Mouse (Mus musculus): ENCODE measurements around the gene Calhm4. TPM values are rescaled to one million over a fixed set of nuclear protein-coding genes. Genes with fewer than 3 reads are reported as not detected.
"Not testable (repeated sequence)": the region's sequence is repeated elsewhere in the genome, so short reads cannot be mapped to it uniquely, and the experiment has no call there.

The Calhm4 gene
- polyA plus RNA-seq, 1 experiment from 2014 or later: not detected

- ATAC-seq (replicated peaks; ENCODE audit: extremely low read depth, insufficient read depth, low FRiP score): no peak
- Histone ChIP-seq H3K9me3 (replicated peaks; ENCODE audit: control insufficient read depth, low read length) (no peaks in the 10 kb centered on the region), H3K4me3 (ENCODE audit: low read length) (peak overlapping the region; percentile 94), H3K4me2 (ENCODE audit: low read depth, low read length) (peak overlapping the region; percentile 77), H3K4me1 (ENCODE audit: control insufficient read depth, insufficient read depth, low read length) (peaks cover 16% of the 10 kb centered on the region), H3K9ac (ENCODE audit: low read length) (peak overlapping the region; percentile 92), H3K36me3 (ENCODE audit: control insufficient read depth, insufficient read depth) (no peaks in the 10 kb centered on the region; the same call in 1 of the 2 replicates), H3K27ac (ENCODE audit: low read length) (peak overlapping the region; percentile 97), H3K27me3 (ENCODE audit: control insufficient read depth, insufficient read depth, low read length) (no peaks in the 10 kb centered on the region)
- under 1% methylated on average over 21 of the region's 21 CpGs for WGBS
These were observed 25.3 kb downstream of the Calhm4 start for GRCm38 (mm10) chr10:34018746-34019301.

- H3K36me3 ChIP-seq (ENCODE audit: control insufficient read depth, insufficient read depth): peaks cover 4% of the 10 kb centered on the region
- no peak overlapping the region for H3K4me3 ChIP-seq (ENCODE audit: low read length)
- WGBS: 87% methylated on average over 2 of the region's 2 CpGs
- H3K27ac ChIP-seq (ENCODE audit: low read length): no peak overlapping the region
- no peak overlapping the region for H3K9ac ChIP-seq (ENCODE audit: low read length)
- no peaks in the 10 kb centered on the region for H3K9me3 ChIP-seq (replicated peaks; ENCODE audit: control insufficient read depth, low read length)
- no peaks in the 10 kb centered on the region for H3K27me3 ChIP-seq (ENCODE audit: control insufficient read depth, insufficient read depth, low read length)
- H3K4me1 ChIP-seq (ENCODE audit: control insufficient read depth, insufficient read depth, low read length): peaks cover 8% of the 10 kb centered on the region
- no peak overlapping the region for H3K4me2 ChIP-seq (ENCODE audit: low read depth, low read length)
- no peak for ATAC-seq (replicated peaks; ENCODE audit: extremely low read depth, insufficient read depth, low FRiP score)
These were observed 30.9 kb downstream of the Calhm4 start for GRCm38 (mm10) chr10:34013241-34013640.

- 95% methylated on average over 4 of the region's 4 CpGs for WGBS
- H3K27ac ChIP-seq (ENCODE audit: low read length): no peak overlapping the region
- no peaks in the 10 kb centered on the region for H3K9me3 ChIP-seq (replicated peaks; ENCODE audit: control insufficient read depth, low read length)
- peaks cover 4% of the 10 kb centered on the region for H3K36me3 ChIP-seq (ENCODE audit: control insufficient read depth, insufficient read depth)
- 0 out of 2 replicates have a peak, but pooled peaks cover 2% of the 10 kb centered on the region for H3K4me1 ChIP-seq (ENCODE audit: control insufficient read depth, insufficient read depth, low read length)
- H3K27me3 ChIP-seq (ENCODE audit: control insufficient read depth, insufficient read depth, low read length): no peaks in the 10 kb centered on the region
- H3K9ac ChIP-seq (ENCODE audit: low read length): no peak overlapping the region
- no peak for ATAC-seq (replicated peaks; ENCODE audit: extremely low read depth, insufficient read depth, low FRiP score)
- H3K4me3 ChIP-seq (ENCODE audit: low read length): no peak overlapping the region
- H3K4me2 ChIP-seq (ENCODE audit: low read depth, low read length): no peak overlapping the region
These were observed 31.5 kb downstream of the Calhm4 start for GRCm38 (mm10) chr10:34012581-34012980.

GRCm38 (mm10) chr10:33998397-33998796 lies 45.7 kb downstream of the Calhm4 start:
- no peaks in the 10 kb centered on the region for H3K4me1 ChIP-seq (ENCODE audit: control insufficient read depth, insufficient read depth, low read length)
- ATAC-seq (replicated peaks; ENCODE audit: extremely low read depth, insufficient read depth, low FRiP score): no peak
- H3K27ac ChIP-seq (ENCODE audit: low read length): no peak overlapping the region
- no peak overlapping the region for H3K4me3 ChIP-seq (ENCODE audit: low read length)
- H3K4me2 ChIP-seq (ENCODE audit: low read depth, low read length): no peak overlapping the region
- H3K9me3 ChIP-seq (replicated peaks; ENCODE audit: control insufficient read depth, low read length): no peaks in the 10 kb centered on the region
- no peak overlapping the region for H3K9ac ChIP-seq (ENCODE audit: low read length)
- no peaks in the 10 kb centered on the region for H3K27me3 ChIP-seq (ENCODE audit: control insufficient read depth, insufficient read depth, low read length)
- H3K36me3 ChIP-seq (ENCODE audit: control insufficient read depth, insufficient read depth): peaks cover 42% of the 10 kb centered on the region

GRCm38 (mm10) chr10:33996686-33997085 lies 47.4 kb downstream of the Calhm4 start:
- H3K9ac ChIP-seq (ENCODE audit: low read length); ATAC-seq (replicated peaks; ENCODE audit: extremely low read depth, insufficient read depth, low FRiP score); H3K4me2 ChIP-seq (ENCODE audit: low read depth, low read length); H3K4me3 ChIP-seq (ENCODE audit: low read length); H3K27me3 ChIP-seq (ENCODE audit: control insufficient read depth, insufficient read depth, low read length); H3K4me1 ChIP-seq (ENCODE audit: control insufficient read depth, insufficient read depth, low read length); H3K9me3 ChIP-seq (replicated peaks; ENCODE audit: control insufficient read depth, low read length); H3K27ac ChIP-seq (ENCODE audit: low read length): not testable (repeated sequence)
- H3K36me3 ChIP-seq (ENCODE audit: control insufficient read depth, insufficient read depth): peaks cover 38% of the 10 kb centered on the region
- WGBS: 90% methylated on average over 6 of the region's 8 CpGs

Other genes with a start within 250 kb of the Calhm4 start
- not detected in 2 replicates for gene Sult3a1, start 186.6 kb downstream of the Calhm4 start, polyA plus RNA-seq (2015; fragmentation: Nextera tagmentation; extraction: Ambion mirVana)
- gene Rsph4a, start 139.2 kb downstream of the Calhm4 start, polyA plus RNA-seq (2015; fragmentation: Nextera tagmentation; extraction: Ambion mirVana): 0.20 and 0.25 TPM in 2 replicates
- gene Zup1, start 93.0 kb downstream of the Calhm4 start, polyA plus RNA-seq (2015; fragmentation: Nextera tagmentation; extraction: Ambion mirVana): 13.1 and 14.1 TPM in 2 replicates
- gene Rwdd1, start 24.7 kb downstream of the Calhm4 start, polyA plus RNA-seq (2015; fragmentation: Nextera tagmentation; extraction: Ambion mirVana): 89.5 and 94.5 TPM in 2 replicates
- not detected in 2 replicates for gene Trappc3l, start 6.7 kb downstream of the Calhm4 start, polyA plus RNA-seq (2015; fragmentation: Nextera tagmentation; extraction: Ambion mirVana)
- 1.8 TPM in 2 replicates for gene Calhm5, start 52.2 kb upstream of the Calhm4 start, polyA plus RNA-seq (2015; fragmentation: Nextera tagmentation; extraction: Ambion mirVana)
- gene Calhm6, start 83.7 kb upstream of the Calhm4 start, polyA plus RNA-seq (2015; fragmentation: Nextera tagmentation; extraction: Ambion mirVana): 0.59 and 1.8 TPM in 2 replicates
- gene Dse, start 163.4 kb upstream of the Calhm4 start, polyA plus RNA-seq (2015; fragmentation: Nextera tagmentation; extraction: Ambion mirVana): 12.2 and 13.9 TPM in 2 replicates
- 72.4 and 72.9 TPM in 2 replicates for gene Tspyl1, start 237.9 kb upstream of the Calhm4 start, polyA plus RNA-seq (2015; fragmentation: Nextera tagmentation; extraction: Ambion mirVana)